Mouse (Mus musculus): ENCODE data around the gene Ahcyl2.

GRCm38 (mm10) chr6:29777238-29777555 lies 9.4 kb downstream of the Ahcyl2 start:
- TF ChIP-seq CTCF (IDR thresholded peaks at IDR 0.05; ENCODE audit: borderline replicate concordance, extremely low read depth, insufficient read depth, insufficient read length) (no peak), POLR2A (IDR thresholded peaks at IDR 0.05; ENCODE audit: borderline replicate concordance, extremely low read depth, insufficient read depth, insufficient read length, poor library complexity, severe bottlenecking) (no peak)
